Mouse (Mus musculus) embryonic fibroblast, embryonic 13.5 days (primary cell): Measurements from ENCODE around the gene Erc2.

ENCODE experiments used
- CTCF ChIP-seq: IDR thresholded peaks from 2 replicates; pipeline ENCODE4 v1.5.1; 2011; ENCODE audit warnings: mild to moderate bottlenecking, control low read depth, low read length, moderate library complexity, borderline replicate concordance; ENCODE audit not compliant: insufficient read depth
- POLR2A ChIP-seq: IDR thresholded peaks from 2 replicates; pipeline ENCODE4 v1.6.1; 2011; ENCODE audit warnings: low read depth, mild to moderate bottlenecking, control low read depth, low read length, moderate library complexity

DNA sequence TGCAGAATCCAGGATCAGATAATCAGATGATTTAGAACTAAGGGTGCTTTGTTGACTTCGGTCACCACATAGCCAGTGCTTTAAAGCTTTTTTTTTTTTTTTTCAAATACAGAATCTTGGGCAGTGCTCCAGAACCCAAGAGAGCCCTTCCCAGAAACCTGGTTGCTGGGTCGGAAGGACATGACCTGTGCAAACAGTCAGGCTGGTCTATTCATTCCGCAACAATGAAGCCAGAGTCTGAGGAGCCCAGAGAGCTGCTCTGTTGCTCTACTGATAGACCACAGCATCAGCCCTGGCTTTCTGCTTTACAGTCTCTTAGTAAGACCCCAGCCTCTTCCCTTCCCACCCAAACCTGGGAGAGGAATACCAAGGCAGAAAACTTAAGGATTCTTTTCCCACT is 755.3 kb downstream of the Erc2 start:
- TF ChIP-seq CTCF, result no peak
- no peak for TF ChIP-seq POLR2A
